Mouse (Mus musculus) midbrain, embryonic 13.5 days (tissue): ENCODE data around the gene Cxcr5. TPM values are rescaled to one million over a fixed set of nuclear protein-coding genes. Genes with fewer than 3 reads are reported as not detected.

Source experiments
- ATAC-seq: fragments of 200-750 bp; cut with Nextera tagmentation; 2 replicates; pipeline ENCODE4 v1.8.0; 2017; ENCODE audit warnings: mild to moderate bottlenecking, moderate TSS enrichment, moderate library complexity
- H3K27ac ChIP-seq: fragments of 300-500 bp; sonication (generic); 2 replicates; pipeline ENCODE4 v1.5.1; 2015; ENCODE audit warnings: inconsistent platforms, mild to moderate bottlenecking, moderate library complexity
- H3K27me3 ChIP-seq: fragments of 300-500 bp; sonication (generic); 2 replicates; pipeline ENCODE4 v1.6.1; 2015; ENCODE audit warnings: mild to moderate bottlenecking, inconsistent platforms
- H3K36me3 ChIP-seq: fragments of 300-500 bp; sonication (generic); 2 replicates; pipeline ENCODE4 v1.6.1; 2015; ENCODE audit warnings: mild to moderate bottlenecking, inconsistent platforms
- H3K4me1 ChIP-seq: fragments of 300-500 bp; sonication (generic); replicated peaks from 2 replicates; pipeline ENCODE4 v1.6.1; 2015; ENCODE audit warnings: inconsistent platforms
- H3K4me2 ChIP-seq: fragments of 300-500 bp; sonication (generic); replicated peaks from 2 replicates; pipeline ENCODE4 v1.6.1; 2015; ENCODE audit warnings: moderate library complexity, mild to moderate bottlenecking, inconsistent platforms
- H3K4me3 ChIP-seq: fragments of 300-500 bp; sonication (generic); replicated peaks from 2 replicates; pipeline ENCODE4 v1.5.1; 2015; ENCODE audit warnings: mild to moderate bottlenecking, inconsistent platforms
- H3K9ac ChIP-seq: fragments of 300-500 bp; sonication (generic); replicated peaks from 2 replicates; pipeline ENCODE4 v1.6.1; 2015; ENCODE audit warnings: mild to moderate bottlenecking, inconsistent platforms
- H3K9me3 ChIP-seq: fragments of 300-500 bp; sonication (generic); 2 replicates; pipeline ENCODE4 v1.6.1; 2016; ENCODE audit warnings: mild to moderate bottlenecking, inconsistent platforms
- WGBS: fragments of 180-500 bp; shearing (Covaris S2); methylation state at CpG from one replicate; pipeline ENCODE4 v1.1.7; 2015; 5-methylcytosine and 5-hydroxymethylcytosine counted together
- polyA plus RNA-seq: library from polyadenylated mRNA; unstranded; fragments of >200 nt; fragmentation: Nextera tagmentation; extraction: Ambion mirVana; gene quantifications from 2 replicates; pipeline ENCODE4 v1.2.1, GENCODE M21; 2015

The Cxcr5 gene
- polyA plus RNA-seq, 1 experiment from 2014 or later, result not detected

GRCm38 (mm10) chr9:44562936-44563335 lies 1.3 kb upstream of the Cxcr5 start:
- Histone ChIP-seq H3K4me2 (no peak overlapping the region), H3K4me1 (no peaks in the 10 kb centered on the region), H3K9me3 (no peaks in the 10 kb centered on the region), H3K36me3 (no peaks in the 10 kb centered on the region), H3K27me3 (no peaks in the 10 kb centered on the region), H3K27ac (no peak overlapping the region), H3K9ac (no peak overlapping the region), H3K4me3 (no peak overlapping the region)
- no peak for ATAC-seq
- 56% methylated on average over 12 of the region's 12 CpGs for WGBS

- Histone ChIP-seq H3K4me3 (no peak overlapping the region), H3K27me3 (no peaks in the 10 kb centered on the region), H3K9ac (no peak overlapping the region), H3K36me3 (no peaks in the 10 kb centered on the region), H3K4me1 (no peaks in the 10 kb centered on the region), H3K9me3 (no peaks in the 10 kb centered on the region), H3K4me2 (no peak overlapping the region), H3K27ac (no peak overlapping the region)
- WGBS, result 82% methylated on average over 8 of the region's 8 CpGs
- ATAC-seq, result no peak
These were observed 9.5 kb downstream of the Cxcr5 start for GRCm38 (mm10) chr9:44552161-44552560.

- H3K4me3 ChIP-seq, result no peak overlapping the region
- 86% methylated on average over 10 of the region's 10 CpGs for WGBS
- H3K36me3 ChIP-seq, result no peaks in the 10 kb centered on the region
- no peak overlapping the region for H3K9ac ChIP-seq
- H3K27ac ChIP-seq, result no peak overlapping the region
- no peak for ATAC-seq
- H3K4me1 ChIP-seq, result no peaks in the 10 kb centered on the region
- no peaks in the 10 kb centered on the region for H3K9me3 ChIP-seq
- no peaks in the 10 kb centered on the region for H3K27me3 ChIP-seq
- no peak overlapping the region for H3K4me2 ChIP-seq
These were observed 10.5 kb downstream of the Cxcr5 start for GRCm38 (mm10) chr9:44551138-44551537.

GRCm38 (mm10) chr9:44548412-44549152 lies 13.1 kb downstream of the Cxcr5 start:
- Histone ChIP-seq H3K4me3 (no peak overlapping the region), H3K27me3 (no peaks in the 10 kb centered on the region), H3K4me2 (no peak overlapping the region), H3K27ac (no peak overlapping the region), H3K4me1 (no peaks in the 10 kb centered on the region), H3K9me3 (no peaks in the 10 kb centered on the region), H3K9ac (no peak overlapping the region), H3K36me3 (no peaks in the 10 kb centered on the region)
- WGBS, result 91% methylated on average over 8 of the region's 8 CpGs
- no peak for ATAC-seq

- no peak overlapping the region for H3K4me3 ChIP-seq
- no peak for ATAC-seq
- H3K27ac ChIP-seq, result no peak overlapping the region
- WGBS, result 88% methylated on average over 3 of the region's 3 CpGs
- no peaks in the 10 kb centered on the region for H3K36me3 ChIP-seq
- no peaks in the 10 kb centered on the region for H3K9me3 ChIP-seq
- H3K4me2 ChIP-seq, result no peak overlapping the region
- H3K4me1 ChIP-seq, result no peaks in the 10 kb centered on the region
- no peak overlapping the region for H3K9ac ChIP-seq
- no peaks in the 10 kb centered on the region for H3K27me3 ChIP-seq
These were observed 16.7 kb downstream of the Cxcr5 start for GRCm38 (mm10) chr9:44544986-44545385.

- Histone ChIP-seq H3K9me3 (no peaks in the 10 kb centered on the region), H3K9ac (no peak overlapping the region), H3K27me3 (no peaks in the 10 kb centered on the region), H3K4me1 (no peaks in the 10 kb centered on the region), H3K27ac (no peak overlapping the region), H3K36me3 (no peaks in the 10 kb centered on the region), H3K4me2 (no peak overlapping the region), H3K4me3 (no peak overlapping the region)
- 84% methylated on average over 4 of the region's 4 CpGs for WGBS
- no peak for ATAC-seq
These were observed 19.3 kb downstream of the Cxcr5 start for GRCm38 (mm10) chr9:44542364-44542763.

- Histone ChIP-seq H3K36me3 (no peaks in the 10 kb centered on the region), H3K9me3 (no peaks in the 10 kb centered on the region), H3K9ac (no peak overlapping the region), H3K27me3 (no peaks in the 10 kb centered on the region), H3K4me2 (no peak overlapping the region), H3K27ac (no peak overlapping the region), H3K4me3 (no peak overlapping the region), H3K4me1 (no peaks in the 10 kb centered on the region)
- WGBS, result 87% methylated on average over 3 of the region's 3 CpGs
- no peak for ATAC-seq
These were observed 21.0 kb downstream of the Cxcr5 start for GRCm38 (mm10) chr9:44540676-44541075.

GRCm38 (mm10) chr9:44539816-44540421 lies 21.8 kb downstream of the Cxcr5 start:
- Histone ChIP-seq H3K9ac (no peak overlapping the region), H3K4me2 (no peak overlapping the region), H3K27me3 (no peaks in the 10 kb centered on the region), H3K4me1 (no peaks in the 10 kb centered on the region), H3K27ac (no peak overlapping the region), H3K4me3 (no peak overlapping the region), H3K36me3 (no peaks in the 10 kb centered on the region), H3K9me3 (no peaks in the 10 kb centered on the region)
- no peak for ATAC-seq
- WGBS, result 68% methylated on average over 2 of the region's 2 CpGs

- Histone ChIP-seq H3K27me3 (no peaks in the 10 kb centered on the region), H3K4me1 (no peaks in the 10 kb centered on the region), H3K27ac (no peak overlapping the region), H3K9ac (no peak overlapping the region), H3K9me3 (no peaks in the 10 kb centered on the region), H3K36me3 (no peaks in the 10 kb centered on the region), H3K4me2 (no peak overlapping the region), H3K4me3 (no peak overlapping the region)
- ATAC-seq, result no peak
- 80% methylated on average over 19 of the region's 19 CpGs for WGBS
These were observed 23.9 kb downstream of the Cxcr5 start for GRCm38 (mm10) chr9:44537625-44538301.

GRCm38 (mm10) chr9:44532991-44533580 lies 28.6 kb downstream of the Cxcr5 start:
- no peaks in the 10 kb centered on the region for H3K4me1 ChIP-seq
- H3K27me3 ChIP-seq, result no peaks in the 10 kb centered on the region
- H3K27ac ChIP-seq, result no peak overlapping the region
- WGBS, result 83% methylated on average over 6 of the region's 6 CpGs
- no peak for ATAC-seq
- no peaks in the 10 kb centered on the region for H3K9me3 ChIP-seq
- no peak overlapping the region for H3K4me3 ChIP-seq
- H3K9ac ChIP-seq, result no peak overlapping the region
- H3K4me2 ChIP-seq, result no peak overlapping the region
- no peaks in the 10 kb centered on the region for H3K36me3 ChIP-seq

GRCm38 (mm10) chr9:44528340-44528739 lies 33.3 kb downstream of the Cxcr5 start:
- Histone ChIP-seq H3K4me1 (no peaks in the 10 kb centered on the region), H3K27me3 (no peaks in the 10 kb centered on the region), H3K36me3 (no peaks in the 10 kb centered on the region), H3K4me2 (no peak overlapping the region), H3K4me3 (no peak overlapping the region), H3K27ac (no peak overlapping the region), H3K9me3 (no peaks in the 10 kb centered on the region), H3K9ac (no peak overlapping the region)
- WGBS, result 86% methylated on average over 8 of the region's 8 CpGs
- no peak for ATAC-seq
